Mouse (Mus musculus) cerebellum, adult 11 months (tissue): Measurements from ENCODE around the gene Zfp423.

ENCODE experiments used
- DNase-seq: peaks from one replicate; pipeline ENCODE4 v3.0.0; 2022

The Zfp423 gene

DNA sequence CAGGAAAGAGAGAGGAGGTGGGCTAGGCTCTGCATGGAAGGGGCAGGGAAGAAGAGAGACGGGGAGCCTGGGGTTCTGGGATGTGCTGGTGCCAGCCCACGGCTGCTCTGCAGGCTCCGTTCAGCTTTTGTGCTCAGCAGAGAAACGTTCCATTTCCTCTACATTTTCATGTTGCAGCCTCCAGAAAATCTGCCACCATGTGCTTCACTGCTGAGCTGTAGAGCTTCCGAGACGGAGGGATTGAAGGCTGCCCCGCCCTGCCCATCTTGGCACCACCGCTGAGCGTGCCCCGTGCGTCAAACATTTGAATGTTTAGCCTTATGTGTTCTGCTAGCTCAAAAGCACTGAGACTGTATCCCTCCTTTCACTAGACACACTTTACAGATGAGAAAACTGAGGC is 159.3 kb downstream of the Zfp423 start:
- DNase-seq, result no peak

DNA sequence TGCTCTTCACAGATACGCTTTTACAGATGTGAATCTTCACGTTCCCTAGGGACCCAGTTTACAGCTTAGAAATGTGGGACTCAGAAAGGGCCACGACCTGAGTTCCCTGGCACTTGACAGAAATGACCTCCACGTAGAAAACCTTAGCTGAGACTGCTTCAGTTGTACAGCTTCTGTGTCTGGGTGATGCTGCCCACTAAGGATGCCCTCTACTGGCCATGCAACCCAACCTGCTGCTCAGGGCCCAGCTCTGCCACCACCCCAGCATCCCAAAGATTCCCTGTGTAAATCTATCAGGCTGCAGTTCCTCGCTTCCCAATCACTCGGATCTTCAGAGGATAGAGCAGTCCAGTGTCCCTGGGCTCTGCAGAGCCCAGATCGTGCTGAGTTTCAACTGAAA is 163.2 kb downstream of the Zfp423 start:
- peak; percentile 24 for DNase-seq

DNA sequence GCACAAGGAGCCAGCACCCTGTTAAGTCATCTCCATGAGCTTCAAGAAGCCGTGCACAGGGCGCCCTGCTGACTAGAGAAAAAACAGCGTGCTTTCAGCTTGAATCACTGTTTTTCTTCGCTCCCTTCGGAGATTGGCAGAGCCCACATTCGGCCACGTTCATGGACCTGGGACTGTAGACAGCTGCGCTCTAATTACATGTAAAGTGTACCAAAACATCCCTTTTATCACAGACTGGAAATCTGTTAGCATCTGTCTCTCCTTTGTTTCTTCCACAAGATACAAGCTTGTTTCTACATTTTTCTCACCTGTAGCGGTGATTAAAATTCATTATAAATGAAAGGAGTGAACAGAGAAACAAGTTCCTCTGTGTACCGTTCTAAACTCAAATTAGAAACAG is 164.8 kb downstream of the Zfp423 start:
- no peak for DNase-seq

DNA sequence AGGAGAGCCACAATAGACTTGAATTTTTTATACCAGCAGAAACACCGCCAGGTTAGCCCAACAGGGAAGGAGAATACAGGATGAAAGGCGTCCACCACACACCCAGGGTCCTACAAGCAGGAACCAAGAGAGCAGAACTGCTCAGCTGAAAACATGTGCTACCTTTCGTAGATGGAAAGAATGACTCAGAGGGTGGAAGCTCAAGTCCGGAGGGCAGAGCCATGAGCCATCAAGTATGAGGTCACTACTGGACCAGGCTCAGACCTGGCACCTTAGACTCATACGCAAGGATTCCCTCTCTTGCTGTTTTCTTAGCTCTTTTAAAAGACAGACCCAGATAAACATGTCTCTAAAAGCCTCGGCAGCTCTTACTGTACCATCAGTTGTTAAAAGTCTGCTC is 168.3 kb downstream of the Zfp423 start:
- no peak for DNase-seq

DNA sequence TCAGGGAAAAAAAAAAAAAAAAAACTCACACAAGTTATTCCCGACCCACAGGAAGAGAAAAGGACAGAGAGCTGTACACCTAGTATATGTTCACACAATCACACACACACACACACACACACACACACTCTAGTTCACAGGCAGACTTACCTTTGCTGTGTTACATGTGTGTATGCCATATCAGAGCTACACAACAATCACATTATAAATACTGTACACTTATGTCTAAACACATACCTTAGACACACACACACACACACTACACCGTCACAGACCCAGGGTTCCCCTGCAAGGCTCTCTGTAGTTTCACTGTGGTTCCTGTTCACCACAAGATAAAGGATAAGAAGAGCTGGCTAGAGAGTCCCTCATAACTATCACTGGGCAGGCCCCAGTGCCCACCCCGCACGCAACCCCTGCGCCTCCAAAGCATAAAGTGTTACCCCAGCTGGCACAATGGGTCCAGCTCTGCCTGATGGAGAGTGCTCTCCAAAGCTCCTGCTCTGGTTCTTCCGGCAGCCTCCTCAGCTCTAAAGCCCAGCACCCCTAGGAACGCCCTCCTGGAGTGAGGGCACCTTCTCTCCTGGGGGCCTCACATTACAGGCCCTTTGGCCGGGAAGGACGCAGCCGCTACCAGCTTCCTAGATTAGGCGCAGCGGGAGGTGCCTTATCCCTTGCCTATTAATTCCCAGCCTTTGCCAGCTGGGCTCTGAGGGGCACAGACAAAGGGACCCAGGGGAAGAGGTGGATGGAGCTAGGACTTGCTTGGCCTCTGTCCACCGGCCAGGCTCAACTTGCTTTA is 174.6 kb downstream of the Zfp423 start:
- no peak for DNase-seq

DNA sequence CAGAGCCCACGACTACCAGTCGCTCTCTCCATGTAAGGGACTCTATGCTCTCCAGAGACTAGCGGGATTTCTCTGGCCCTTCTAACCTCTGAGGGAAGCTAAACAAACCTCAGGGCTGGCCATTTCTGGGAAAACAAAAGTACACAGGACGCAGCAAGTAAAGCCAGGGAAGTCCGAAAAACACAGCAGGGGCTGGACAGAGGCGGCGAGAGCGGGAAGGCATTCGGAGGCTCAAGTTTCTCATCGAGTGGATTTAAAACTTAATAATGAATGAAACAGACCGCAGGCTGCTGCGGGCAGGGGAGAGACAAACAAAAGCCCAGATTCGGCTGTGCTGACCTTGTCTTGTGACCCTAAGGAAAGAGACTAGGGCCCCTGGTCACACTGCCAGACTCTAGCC is 175.2 kb downstream of the Zfp423 start:
- DNase-seq, result no peak

DNA sequence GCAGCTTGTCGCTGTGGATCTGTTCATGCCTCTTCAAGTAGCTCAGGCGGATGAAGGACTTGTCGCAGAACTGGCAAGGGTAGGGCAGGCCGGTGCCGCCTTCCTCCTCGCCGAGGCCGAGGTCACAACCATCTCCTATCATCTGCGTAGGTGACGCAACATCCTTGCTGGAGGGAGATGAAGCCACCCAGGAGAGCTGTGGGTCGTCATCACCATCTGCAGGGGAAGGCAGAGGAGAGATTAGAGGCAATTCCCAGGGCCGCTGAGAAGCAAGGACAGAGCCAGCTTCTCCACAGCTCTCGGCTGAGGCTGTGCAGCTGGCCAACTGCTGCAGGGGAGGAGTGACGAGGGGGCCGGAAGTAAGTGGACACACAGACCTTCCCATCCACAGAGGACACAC is 176.2 kb downstream of the Zfp423 start:
- no peak for DNase-seq

DNA sequence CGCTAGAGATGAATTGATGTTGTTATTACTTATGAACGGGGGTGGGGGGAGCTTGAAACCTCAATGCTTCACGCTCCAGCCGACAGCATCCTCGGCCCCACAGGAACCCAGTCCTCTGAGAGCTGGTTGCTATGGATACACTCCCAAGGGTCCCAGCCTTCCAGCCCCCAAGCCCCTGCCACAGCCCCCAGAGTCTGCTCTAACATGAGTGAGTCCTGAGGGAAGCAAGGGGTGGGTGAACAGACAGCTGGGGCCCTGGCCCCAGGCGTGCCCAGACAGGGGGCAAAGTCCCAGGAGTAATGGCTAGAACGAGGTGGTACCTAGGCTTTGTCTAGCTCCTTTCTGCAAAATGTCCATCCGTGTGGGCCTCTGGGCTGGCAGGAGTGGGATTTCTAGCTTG is 181.8 kb downstream of the Zfp423 start:
- DNase-seq, result no peak

DNA sequence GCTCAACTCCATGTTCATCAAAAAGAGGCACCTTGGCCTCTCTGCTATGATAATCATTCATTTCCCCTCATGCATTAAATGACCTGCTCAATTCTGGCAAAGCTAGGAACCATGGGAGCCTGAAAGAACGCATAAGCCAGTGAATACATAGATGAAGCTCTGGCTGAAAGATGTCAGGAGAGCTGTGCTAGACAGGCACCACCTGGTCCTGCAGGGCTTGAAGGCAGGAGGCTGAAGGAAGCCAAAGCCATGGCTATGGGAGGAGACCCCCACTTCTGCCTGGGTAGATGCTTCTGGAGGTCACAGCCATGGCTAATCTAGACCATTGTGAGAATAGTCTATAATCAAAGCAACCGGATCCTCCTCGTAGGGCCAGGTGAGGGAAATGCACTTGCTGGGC is 183.5 kb downstream of the Zfp423 start:
- no peak for DNase-seq

DNA sequence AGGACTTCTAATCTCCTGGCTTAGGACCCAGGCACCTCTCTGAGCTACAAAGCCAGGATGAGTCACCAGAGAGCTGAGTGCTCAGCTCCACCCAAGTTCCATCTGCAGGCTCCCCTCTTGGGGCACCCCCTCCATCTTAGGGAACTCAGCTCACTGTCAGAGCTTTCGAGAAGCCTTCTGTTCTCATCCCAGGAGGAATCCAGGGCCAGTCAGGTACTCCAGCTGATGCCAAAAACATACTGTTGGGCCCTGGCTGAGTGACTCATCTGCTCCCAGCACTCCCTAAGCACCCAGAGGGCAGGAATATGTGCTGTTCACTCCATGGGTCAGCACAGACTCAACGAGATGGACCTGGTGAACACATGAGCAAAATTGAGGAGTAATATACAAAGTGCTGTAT is 184.4 kb downstream of the Zfp423 start:
- DNase-seq, result no peak

DNA sequence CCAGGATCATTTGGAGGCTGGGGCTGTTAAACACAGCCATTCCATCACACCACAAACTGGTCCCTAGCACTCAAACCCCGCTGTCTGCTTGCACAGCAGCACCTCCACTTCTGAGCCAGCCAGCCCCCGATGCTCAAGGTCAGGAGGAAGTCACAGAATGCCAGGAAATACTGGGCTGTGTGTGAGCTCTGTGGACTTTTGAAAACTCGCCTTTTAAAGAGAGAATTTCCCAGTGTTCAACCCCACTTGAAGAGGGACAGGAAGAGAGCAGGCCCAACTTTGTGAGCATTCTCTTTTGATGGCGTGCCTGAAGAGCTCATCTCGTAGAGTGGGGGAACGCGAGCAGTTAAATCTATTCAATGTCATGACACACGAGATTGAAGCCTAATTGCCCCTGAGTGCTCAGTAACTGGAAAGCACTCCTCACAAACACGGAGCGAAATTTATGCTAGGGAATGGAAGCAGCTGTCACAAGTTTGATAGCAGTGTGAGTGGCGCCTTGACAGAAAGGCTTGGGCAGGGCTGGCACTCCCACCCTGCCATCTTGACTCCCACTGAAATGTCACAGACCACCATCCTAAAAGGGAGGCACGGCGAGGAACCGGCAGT is 186.4 kb downstream of the Zfp423 start:
- DNase-seq, result no peak

DNA sequence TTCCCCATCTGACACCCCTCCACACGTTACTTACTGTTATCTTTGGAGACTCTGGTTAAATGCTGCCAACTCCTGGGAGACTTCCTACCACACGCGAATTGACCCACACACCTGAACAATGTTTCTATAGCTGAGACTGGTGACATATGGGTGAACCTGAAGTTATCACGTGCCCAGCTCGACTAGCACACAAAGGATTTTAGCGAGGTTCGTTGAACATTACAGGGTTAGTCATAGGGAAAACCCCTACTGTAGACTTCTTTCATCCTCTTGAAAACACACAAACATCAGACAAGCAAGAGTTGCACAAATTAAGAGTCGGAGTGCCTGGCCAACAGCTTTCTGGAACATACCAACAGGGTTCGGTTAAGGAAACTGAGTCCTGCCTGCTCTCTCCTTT is 191.5 kb downstream of the Zfp423 start:
- no peak for DNase-seq

DNA sequence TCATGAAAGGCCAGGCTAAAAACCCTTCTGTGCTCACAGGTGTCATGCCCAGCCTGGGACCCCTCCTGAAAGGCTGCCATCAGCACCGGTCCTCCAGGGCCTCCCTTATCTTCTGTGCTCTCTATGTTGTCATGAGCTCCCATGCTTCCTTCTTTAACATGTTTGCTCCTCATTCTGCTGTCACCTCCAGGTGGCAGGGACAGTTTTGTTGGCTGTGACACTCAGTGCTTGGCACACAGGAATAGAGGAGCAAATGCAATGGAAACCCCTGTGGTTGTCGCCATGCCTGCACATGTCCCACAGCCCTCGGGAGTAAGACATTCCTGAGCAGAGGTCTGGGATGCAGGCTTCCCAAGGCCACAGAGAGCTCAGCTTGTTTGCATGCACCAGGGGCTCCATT is 194.1 kb downstream of the Zfp423 start:
- no peak for DNase-seq

DNA sequence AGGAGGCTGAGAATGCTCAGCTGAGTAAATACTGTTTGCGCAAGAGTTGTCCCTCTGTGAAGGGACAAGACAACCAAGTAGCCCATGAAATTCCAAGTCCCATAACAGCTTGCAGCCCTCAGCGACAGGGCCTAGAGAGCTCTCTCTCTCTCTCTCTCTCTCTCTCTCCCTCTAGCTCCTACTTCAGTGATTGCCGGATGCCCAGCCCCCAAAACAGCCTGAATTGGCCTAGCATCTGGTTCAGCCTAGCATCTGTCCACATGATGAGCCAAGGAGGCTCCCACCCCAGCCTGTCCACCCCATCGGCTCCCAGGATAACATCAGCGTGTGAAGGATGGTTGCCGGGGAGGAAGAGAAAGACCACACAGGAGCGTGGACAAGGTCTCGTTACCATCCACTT is 200.6 kb downstream of the Zfp423 start:
- no peak for DNase-seq

DNA sequence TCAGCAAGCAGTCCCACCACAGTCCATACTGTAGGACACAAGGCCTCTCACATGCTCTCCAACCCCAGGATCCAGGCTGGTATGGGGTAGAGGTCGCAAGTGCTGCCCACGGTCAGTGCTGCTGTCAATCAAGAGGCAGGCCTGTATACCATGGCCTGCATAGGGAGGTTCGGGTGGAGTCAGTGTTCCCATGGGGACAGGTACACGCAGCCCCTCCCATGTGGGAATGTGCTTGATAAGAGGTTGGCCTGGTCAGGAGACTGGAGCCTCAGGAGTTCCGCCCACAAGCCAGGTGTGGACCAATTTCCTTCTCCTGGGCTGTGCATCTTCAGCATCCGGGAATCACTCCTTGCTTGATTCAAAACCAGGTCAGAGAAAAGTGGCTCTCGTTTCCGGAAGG is 204.5 kb downstream of the Zfp423 start:
- no peak for DNase-seq

DNA sequence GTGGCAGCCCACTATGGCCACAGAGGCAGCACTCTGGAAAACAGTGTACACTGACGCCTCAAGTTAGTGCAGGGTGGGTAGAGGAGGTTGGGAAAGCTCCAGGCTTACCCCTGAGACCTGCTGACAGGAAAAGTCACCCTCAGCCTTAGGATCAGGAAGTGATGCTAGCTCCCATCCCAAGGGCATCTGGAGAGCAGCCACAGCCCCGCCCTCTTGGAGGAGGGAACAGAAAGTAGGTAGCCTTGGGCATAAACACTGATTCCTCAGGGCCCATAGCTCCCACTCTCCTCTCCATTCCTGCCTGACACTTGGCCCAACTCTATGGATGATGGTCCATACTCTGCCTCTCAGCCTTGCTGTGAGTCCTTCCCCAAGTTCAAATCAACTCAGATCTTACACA is 205.8 kb downstream of the Zfp423 start:
- no peak for DNase-seq

DNA sequence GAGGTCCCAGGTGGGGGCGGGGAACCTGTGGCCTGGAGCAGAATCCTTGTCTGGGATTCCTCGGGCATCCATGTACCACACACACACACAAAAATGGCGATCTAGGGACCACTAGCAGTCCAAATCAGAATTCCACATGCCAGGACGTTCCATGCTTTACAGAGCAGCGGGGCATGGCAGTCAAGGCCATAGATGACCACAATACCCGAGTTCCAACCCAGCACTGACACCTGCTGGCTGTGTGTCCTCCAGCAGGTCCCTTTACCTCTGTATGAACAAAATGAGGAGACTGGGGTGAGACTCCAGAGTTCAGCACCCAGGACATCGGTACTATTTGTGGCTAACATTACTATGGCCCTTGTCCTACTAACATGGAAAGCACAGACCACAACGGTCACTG is 206.2 kb downstream of the Zfp423 start:
- peak; percentile 25 for DNase-seq

DNA sequence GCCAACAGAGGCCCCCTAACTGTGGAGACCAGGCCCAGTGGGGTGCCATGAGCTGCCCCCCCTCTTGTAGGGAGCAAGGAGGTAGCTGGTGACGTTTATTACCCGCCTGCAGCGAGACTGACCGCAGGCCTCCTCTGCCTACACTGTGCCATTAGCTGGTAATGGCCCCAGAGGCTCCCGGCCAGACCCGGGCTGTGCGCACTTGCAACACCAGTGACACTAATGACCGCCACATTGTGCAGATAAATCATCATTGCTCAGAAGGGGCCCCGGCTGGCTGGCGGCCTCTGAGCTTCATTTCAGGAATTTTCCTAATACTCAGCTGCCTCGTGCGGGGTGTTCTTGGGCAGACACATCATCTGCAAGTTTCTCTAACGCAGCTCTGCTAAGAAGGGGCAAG is 206.7 kb downstream of the Zfp423 start:
- DNase-seq, result no peak

DNA sequence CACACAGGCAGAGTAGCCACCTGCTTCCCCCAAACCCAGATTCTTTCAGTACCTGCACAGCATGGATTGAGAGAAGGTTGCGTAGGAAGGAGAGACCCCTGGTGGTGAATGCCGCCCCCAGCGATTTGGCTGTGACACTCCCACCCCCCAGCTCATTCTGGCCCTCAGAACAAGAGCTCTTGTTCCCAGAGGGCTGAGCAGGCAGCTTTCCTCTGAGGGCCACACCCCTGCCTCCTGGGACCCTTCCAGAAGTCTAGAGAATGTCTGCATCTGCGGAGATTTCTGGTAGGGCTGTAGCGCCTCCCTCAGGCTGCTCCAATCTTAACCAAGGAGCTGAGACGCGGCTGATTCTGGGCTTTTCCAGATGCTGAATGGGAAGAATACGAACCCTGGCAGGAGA is 211.8 kb downstream of the Zfp423 start:
- DNase-seq, result no peak

DNA sequence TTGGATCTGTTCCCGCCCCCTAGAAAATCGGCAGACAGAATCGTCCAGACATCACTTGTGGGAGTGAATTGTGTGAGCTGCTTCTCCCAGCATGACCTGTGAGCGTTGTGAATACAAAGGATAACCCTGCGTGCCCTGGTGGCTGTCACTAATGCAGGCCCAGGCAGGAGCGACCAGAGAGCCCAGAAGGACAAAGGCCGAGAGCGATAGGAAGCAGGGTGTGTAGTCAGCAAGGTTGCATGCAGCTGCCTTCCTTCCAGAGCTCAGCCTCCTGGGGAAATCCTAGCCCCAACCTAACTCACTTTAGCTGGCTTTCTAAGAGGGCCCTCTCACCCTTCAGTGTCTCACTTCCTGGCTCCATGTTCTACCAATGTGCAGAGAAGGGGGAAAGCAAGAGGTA is 212.3 kb downstream of the Zfp423 start:
- no peak for DNase-seq

DNA sequence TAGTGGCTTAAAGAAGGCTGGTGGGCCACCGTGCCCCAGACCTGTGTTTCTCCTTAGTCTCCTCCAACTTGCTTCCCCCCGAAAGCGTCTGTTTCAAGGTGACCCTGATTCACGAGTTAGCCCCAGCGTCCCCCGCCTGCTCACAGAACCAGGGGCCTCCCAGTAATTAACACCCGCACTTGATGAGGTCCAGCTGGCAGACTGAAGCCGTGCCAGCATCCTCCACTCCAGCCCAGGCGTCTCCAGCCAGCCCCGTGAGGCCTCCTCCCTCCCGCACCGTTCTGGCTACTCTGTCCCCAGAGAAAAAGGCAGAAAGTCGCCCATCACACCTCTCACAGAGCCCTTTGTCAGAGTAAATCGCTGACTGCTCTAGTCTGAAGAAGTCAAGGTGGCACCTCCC is 213.3 kb downstream of the Zfp423 start:
- DNase-seq, result peak; percentile 33

DNA sequence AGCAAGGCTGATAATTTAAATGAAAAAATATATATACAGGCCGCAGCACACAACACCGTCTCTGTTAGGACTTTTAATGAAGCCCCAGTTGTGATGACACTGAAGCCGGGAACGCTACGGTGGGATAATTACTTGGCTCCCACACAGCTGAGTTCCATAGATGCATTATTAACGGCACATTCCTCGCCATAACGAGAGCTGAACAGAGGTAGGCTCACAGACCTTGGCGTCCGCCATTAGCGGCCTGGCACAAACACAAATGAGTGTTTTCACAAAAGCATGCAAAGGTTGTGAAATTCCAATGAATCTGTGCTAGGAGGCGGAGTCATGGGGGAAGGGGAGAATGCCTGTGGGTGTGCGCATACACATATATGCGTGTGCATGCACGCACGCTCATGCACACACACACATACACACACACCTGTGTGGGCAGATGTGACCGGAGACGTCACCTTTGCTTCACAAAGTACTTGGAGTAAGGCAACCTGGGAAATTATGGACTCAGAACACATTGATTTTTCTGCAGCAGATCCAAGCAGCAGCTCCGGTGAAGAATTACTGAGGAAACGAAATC is 214.2 kb downstream of the Zfp423 start:
- no peak for DNase-seq

DNA sequence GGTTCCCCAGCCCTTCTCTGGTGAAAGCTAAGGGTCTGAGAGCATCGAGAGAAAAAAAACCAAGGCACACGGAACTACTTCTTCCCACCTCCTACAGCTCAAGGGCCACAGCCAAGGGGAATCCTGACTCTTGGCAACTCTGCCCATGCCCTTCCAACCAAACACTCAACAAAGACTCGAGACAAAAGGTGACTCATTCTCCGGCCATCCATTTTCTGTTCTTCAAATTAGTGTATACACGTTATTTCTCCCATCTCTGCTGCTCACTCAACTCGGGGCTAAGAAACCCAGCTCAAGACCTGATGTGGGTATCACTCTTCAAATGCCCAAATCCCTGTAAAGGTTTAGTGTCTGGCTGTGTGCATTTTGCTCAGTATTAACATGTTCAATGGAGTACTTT is 214.8 kb downstream of the Zfp423 start:
- DNase-seq, result no peak

DNA sequence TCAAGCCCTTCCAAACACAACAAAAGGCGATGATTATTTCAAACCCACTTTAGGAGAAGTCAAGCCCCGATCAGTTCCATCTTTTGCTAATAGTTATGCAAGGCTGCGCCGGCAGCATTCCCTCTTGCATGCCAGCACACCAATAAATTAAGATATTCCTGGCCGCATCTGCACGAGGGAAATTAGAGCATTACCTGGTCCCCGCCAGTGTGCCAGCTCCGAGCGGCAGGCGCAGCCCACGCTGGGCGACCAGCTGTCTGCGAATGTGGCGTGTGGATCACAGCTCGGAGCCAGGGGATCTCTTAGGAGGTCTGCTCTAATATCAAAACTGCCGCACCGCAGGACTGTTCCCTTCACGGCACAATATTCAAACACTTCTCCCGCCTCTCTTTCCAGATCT is 217.4 kb downstream of the Zfp423 start:
- DNase-seq, result peak; percentile 75
